Mouse (Mus musculus) colon, adult 2 months (tissue): ENCODE data around the gene Trim34b. TPM values are rescaled to one million over a fixed set of nuclear protein-coding genes. Genes with fewer than 3 reads are reported as not detected.

ENCODE experiments used
- polyA plus RNA-seq: library from polyadenylated mRNA; depleted of rRNA; stranded (reverse); fragments of >200 nt; gene quantifications from 2 replicates; pipeline ENCODE4 v1.2.3, GENCODE M21; 2012; rRNA removed

Gene Trim34b
- polyA plus RNA-seq = 1.4 and 2.2 TPM in 2 replicates

DNA sequence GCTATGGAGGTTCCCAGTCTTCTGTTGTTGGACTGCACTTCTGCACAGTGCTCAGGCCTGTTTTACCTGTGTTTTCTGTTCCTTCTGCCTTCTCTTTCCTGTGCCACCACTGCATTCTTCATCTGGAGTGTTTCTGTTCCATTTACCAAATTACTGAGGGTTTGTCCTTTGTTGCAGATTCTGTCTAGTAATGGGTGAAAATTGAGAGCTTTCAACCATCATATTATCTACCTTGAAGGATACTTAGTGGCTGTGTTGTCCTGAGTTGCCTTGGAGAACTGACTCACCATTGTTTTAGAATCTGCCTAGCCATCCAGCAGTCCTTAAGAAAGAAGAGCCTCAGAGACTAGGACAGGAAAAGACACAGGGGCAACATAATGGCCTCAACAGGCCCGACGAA, at the start of gene Trim34b:
Gene Trim34b (plus strand): TSS at position 301 of the 400 bp plus-strand sequence.

DNA sequence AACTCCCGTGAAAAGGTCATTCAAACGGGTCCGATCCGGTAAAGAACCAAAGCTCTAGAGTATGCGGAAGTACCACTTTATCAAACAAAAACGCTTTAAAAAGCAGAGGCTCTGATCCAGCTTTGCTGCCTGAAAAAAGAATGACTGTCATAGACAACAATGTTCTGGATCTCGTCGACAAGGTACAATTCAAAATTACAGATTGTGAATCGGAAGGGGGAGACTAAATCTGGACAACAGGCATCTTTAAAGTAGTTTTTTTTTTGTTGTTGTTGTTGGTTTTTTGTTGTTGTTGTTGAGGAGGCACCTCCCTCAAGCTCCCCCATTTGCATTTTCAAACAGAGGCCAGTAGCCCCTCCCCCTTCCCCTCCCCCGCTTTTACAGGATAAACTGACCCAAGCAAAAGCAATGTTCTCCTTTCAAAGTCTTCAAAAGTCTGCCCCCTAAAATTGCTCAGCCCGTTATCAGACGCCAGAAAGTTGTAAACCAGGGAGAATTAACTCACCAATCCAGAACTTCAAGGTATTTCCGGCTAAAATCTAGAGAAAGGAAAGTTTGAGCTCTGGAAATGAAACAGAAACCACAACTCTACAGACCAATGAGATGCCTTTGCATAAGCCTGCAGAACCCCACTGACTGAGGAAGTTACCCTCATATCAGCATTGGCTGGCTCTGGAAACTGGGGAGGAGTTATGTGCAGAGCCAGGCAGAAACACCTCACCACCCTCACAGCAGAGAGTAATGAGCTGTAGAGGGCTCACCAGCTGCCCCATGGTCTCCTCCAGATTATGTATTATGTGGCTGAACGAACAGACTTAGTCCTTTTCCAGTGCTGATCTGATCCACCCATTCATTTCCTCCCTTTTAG, 41.5 kb upstream of the Trim34b start, which contains the start of gene Trim5:
Gene Trim5 (minus strand): TSS at position 519 of the 868 bp plus-strand sequence.

DNA sequence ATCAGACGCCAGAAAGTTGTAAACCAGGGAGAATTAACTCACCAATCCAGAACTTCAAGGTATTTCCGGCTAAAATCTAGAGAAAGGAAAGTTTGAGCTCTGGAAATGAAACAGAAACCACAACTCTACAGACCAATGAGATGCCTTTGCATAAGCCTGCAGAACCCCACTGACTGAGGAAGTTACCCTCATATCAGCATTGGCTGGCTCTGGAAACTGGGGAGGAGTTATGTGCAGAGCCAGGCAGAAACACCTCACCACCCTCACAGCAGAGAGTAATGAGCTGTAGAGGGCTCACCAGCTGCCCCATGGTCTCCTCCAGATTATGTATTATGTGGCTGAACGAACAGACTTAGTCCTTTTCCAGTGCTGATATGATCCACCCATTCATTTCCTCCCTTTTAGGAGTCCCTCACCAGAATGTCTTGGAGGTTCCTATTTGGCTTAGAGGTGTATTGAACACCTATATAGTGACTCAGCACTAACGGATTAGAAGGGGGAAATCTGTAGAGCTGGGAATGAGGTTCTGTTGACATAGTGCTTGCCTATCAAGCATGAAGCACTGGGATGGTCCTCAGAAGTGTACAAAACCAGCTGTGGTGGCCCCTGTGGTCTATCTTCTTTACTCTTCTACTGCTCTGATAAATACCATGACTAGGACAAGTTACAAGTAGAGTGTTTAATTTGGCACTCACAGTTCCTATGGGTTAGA, 13.7 kb upstream of the Trim34b start, which contains the start of gene Trim12a:
Gene Trim12a (minus strand): TSS at position 98 of the 712 bp plus-strand sequence.

DNA sequence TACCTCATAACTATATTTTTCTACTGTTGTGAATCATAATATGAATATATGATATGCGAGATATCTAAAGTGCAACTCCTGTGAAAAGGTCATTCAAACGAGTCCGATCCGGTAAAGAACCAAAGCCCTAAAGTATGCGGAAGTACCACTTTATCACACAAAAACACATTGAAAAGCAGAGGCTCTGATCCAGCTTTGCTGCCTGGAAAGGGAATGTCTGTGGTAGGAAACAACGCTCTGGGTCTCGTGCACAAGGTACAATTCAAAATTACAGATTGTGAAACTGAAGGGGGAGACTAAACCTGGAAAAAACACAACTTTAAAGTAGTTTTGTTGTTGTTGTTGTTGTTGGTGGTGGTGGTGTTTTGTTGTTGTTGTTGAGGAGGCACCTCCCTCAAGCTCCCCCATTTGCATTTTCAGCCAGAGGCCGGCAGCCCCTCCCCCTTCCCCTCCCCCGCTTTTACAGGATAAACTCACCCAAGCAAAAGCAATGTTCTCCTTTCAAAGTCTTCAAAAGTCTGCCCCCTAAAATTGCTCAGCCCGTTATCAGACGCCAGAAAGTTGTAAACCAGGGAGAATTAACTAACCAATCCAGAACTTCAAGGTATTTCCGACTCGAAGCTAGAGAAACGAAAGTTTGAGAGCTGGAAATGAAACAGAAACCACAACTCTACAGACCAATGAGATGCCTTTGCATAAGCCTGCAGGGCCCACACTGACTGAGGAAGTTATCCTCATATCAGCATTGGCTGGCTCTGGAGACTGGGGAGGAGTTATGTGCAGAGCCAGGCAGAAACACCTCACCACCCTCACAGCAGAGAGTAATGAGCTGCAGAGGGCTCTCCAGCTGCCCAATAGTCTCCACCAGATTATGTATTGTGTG, 23.7 kb downstream of the Trim34b start, which contains the start of gene Trim12c:
Gene Trim12c (minus strand): TSS at position 646 of the 883 bp plus-strand sequence.

DNA sequence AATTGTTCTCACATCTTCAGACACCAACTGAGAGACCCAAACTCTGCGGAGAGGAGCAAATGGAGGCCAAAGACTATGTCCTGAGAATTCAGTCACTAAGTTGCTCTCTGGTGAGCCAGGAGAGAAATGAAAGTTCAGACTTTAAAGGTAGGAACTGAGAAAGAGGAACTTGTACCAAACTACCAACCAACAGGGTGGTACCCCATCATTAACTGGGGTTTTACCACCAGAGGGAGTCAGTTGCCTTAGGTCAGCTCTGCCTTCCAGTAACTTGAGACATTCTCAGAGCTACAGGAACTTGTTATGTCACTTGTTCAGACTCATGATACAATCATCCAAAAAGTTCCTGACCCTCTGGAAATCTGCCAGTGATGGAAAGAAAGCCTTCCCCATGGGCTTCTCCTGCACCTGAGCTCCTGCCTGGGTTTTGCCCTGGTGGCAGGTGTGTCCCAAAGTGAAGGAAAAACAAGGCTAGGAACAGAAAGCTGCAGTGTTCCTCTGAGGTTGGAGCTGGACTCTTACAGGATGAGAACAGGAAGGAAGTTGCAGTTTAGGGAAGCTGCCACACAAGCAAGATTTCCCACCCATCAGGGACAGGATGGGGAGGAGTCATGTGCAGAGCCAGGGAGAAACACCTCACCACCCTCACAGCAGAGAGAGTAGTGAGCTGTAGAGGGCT, 40.6 kb downstream of the Trim34b start, which contains the start of gene Trim30b:
Gene Trim30b (minus strand): TSS at position 149 of the 679 bp plus-strand sequence.

Other genes with a start within 250 kb of the Trim34b start
- not detected in 2 replicates for gene Olfr645, start 244.0 kb upstream of the Trim34b start, polyA plus RNA-seq
- not detected in 2 replicates for gene Olfr646, start 224.6 kb upstream of the Trim34b start, polyA plus RNA-seq
- not detected in 2 replicates for gene Ubqln5, start 199.6 kb upstream of the Trim34b start, polyA plus RNA-seq
- not detected in 2 replicates for gene Olfr643, start 192.1 kb upstream of the Trim34b start, polyA plus RNA-seq
- gene Ubqln3, start 186.2 kb upstream of the Trim34b start, polyA plus RNA-seq = not detected in 2 replicates
- gene Ubqlnl, start 178.9 kb upstream of the Trim34b start, polyA plus RNA-seq = not detected in 2 replicates
- not detected in 2 replicates for gene Olfm5, start 164.6 kb upstream of the Trim34b start, polyA plus RNA-seq
- gene Olfr648, start 146.1 kb upstream of the Trim34b start, polyA plus RNA-seq = not detected in 2 replicates
- not detected in 2 replicates for gene Olfr649, start 133.5 kb upstream of the Trim34b start, polyA plus RNA-seq
- gene Trim6, start 110.7 kb upstream of the Trim34b start, polyA plus RNA-seq = 4.6 and 4.8 TPM in 2 replicates
- 2.0 and 2.5 TPM in 2 replicates for gene Trim34a, start 85.0 kb upstream of the Trim34b start, polyA plus RNA-seq
- 0.21 TPM in 2 replicates for gene Trim5, start 41.4 kb upstream of the Trim34b start, polyA plus RNA-seq
- 2.3 TPM in 2 replicates for gene Trim12a, start 14.0 kb upstream of the Trim34b start, polyA plus RNA-seq
- gene Trim12c, start 23.9 kb downstream of the Trim34b start, polyA plus RNA-seq = 2.0 and 2.3 TPM in 2 replicates
- gene Trim30b, start 40.4 kb downstream of the Trim34b start, polyA plus RNA-seq = 0.06 TPM in 1 of 2 replicates, not detected in the other
- gene Trim30c, start 71.4 kb downstream of the Trim34b start, polyA plus RNA-seq = 0.08 TPM in 1 of 2 replicates, not detected in the other
- gene Trim30a, start 135.7 kb downstream of the Trim34b start, polyA plus RNA-seq = 0.77 and 0.94 TPM in 2 replicates
- gene Trim30d, start 178.4 kb downstream of the Trim34b start, polyA plus RNA-seq = 1.6 and 2.0 TPM in 2 replicates
- not detected in 2 replicates for gene Olfr651, start 220.7 kb downstream of the Trim34b start, polyA plus RNA-seq
- not detected in 2 replicates for gene Olfr652, start 231.4 kb downstream of the Trim34b start, polyA plus RNA-seq
- gene Olfr653, start 247.8 kb downstream of the Trim34b start, polyA plus RNA-seq = not detected in 2 replicates